Mouse (Mus musculus) myocyte (in vitro differentiated cells): ENCODE measurements around the gene Zfp423.

Source experiments
- E2F4 ChIP-seq: IDR thresholded peaks from one replicate; pipeline ENCODE4 v1.6.1; 2011; ENCODE audit warnings: mild to moderate bottlenecking, control low read depth, moderate library complexity; ENCODE audit not compliant: insufficient read depth
- MAX ChIP-seq: IDR thresholded peaks from one replicate; pipeline ENCODE4 v1.6.1; 2011; ENCODE audit warnings: low read depth, mild to moderate bottlenecking, control low read depth
- MYOD1 ChIP-seq, 3 experiments: IDR thresholded peaks; one replicate each; pipeline ENCODE4 v1.6.1; 2011; ENCODE audit warnings: control low read depth in 2 of 3, low read depth in 2 of 3, mild to moderate bottlenecking in 2 of 3, moderate library complexity in 1 of 3; ENCODE audit not compliant: insufficient read length in 2 of 3, control insufficient read depth in 1 of 3
- MYOG ChIP-seq, 3 experiments: IDR thresholded peaks; one replicate each; pipeline ENCODE4 v1.6.1; 2011; ENCODE audit warnings: control low read depth in 2 of 3, low read depth in 2 of 3, mild to moderate bottlenecking in 2 of 3; ENCODE audit not compliant: insufficient read length in 2 of 3, control insufficient read depth in 1 of 3, insufficient read depth in 1 of 3
- POLR2A ChIP-seq: IDR thresholded peaks from one replicate; pipeline ENCODE4 v1.6.1; 2011; ENCODE audit warnings: low read depth, mild to moderate bottlenecking, control low read depth, moderate library complexity; ENCODE audit not compliant: insufficient read length
- POLR2AphosphoS2 ChIP-seq: IDR thresholded peaks from one replicate; pipeline ENCODE4 v1.6.1; 2011; ENCODE audit warnings: low read depth, control low read depth; ENCODE audit not compliant: insufficient read length
- SRF ChIP-seq: IDR thresholded peaks from one replicate; pipeline ENCODE4 v1.6.1; 2011; ENCODE audit warnings: low read depth; ENCODE audit not compliant: control insufficient read depth, insufficient read length
- TCF3 ChIP-seq: IDR thresholded peaks from one replicate; pipeline ENCODE4 v1.6.1; 2011; ENCODE audit warnings: low read depth, control low read depth; ENCODE audit not compliant: insufficient read length
- USF1 ChIP-seq: IDR thresholded peaks from one replicate; pipeline ENCODE4 v1.6.1; 2011; ENCODE audit warnings: low read depth, mild to moderate bottlenecking, control low read depth, moderate library complexity

DNA sequence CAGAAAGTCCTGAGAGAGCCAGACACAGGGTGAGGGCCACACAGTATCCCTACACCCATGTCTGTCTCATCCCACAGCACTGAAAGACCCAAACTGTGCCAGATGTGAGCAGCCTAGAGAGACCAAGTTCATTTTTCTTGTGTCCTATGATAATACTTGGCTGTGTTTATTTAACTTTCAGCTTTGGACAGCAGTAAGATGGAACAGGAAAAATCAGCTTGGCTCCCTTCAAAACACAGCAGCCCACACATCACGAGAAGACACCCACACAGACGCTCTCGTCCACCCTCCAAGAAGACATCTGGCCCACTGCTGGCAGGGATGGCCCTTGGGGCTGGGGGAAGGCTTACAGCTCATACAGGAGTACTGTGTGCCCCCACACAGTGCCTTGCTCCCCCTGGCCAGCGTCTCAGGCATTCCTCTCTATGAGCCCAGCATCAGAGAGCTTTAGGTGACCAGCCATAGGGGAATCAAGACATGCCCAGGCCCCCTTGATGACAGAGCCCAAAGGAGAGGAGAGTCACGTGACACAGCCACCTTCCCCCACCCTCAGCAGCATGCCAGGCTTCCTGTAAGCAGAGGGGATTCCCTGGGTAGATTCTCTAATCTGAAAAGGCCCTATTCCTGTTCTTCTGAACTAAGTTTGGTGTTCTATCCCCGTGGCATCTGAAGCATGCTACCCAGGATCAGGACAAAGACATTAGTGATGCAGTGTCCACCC lies 45.0 kb downstream of the Zfp423 start:
- no peak for TF ChIP-seq POLR2AphosphoS2
- no peak for TF ChIP-seq POLR2A
- TF ChIP-seq MAX = no peak
- TF ChIP-seq E2F4 = no peak
- TF ChIP-seq MYOG (IDR thresholded peaks at IDR 0.05; ENCODE audit: control insufficient read depth in 1 of 3, insufficient read depth in 1 of 3, insufficient read length in 2 of 3, low read depth in 2 of 3) = no peak
- no peak for TF ChIP-seq SRF
- no peak for TF ChIP-seq USF1
- no peak for TF ChIP-seq MYOD1 (IDR thresholded peaks at IDR 0.05; ENCODE audit: control insufficient read depth in 1 of 3, insufficient read length in 2 of 3, low read depth in 2 of 3)
- TF ChIP-seq TCF3 = no peak
